Mouse (Mus musculus) 416B (cell line): ENCODE results near the gene Olfr519.
A peak's percentile ranks its signal among the peaks of the same experiment; 100 is the strongest.

ENCODE experiments used
- DNase-seq: peaks from one replicate; pipeline ENCODE4 v3.0.0; 2011; ENCODE audit warnings: low read depth

Olfr519 gene

DNA sequence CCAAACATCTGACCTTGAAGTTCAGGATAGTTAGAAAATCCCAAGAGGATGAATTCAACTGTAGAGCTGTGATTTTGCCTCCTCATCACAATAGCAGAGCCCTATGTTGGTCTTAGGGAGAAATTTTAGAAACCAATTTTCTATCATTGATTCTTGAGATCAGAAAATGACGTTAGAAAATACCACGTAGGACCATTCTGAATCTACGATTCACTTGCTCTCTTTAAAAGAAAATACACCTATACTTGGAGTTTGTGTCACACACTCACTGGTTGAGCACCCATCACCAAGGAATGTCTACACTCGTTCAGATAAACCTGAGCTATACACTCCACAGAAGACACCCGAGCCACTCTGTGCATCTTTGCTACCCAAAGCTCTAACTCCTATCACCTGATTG is at the start of gene Olfr519:
Gene Olfr519 (minus strand): TSS at position 101 of the 400 bp plus-strand sequence.
- DNase-seq: no peak

DNA sequence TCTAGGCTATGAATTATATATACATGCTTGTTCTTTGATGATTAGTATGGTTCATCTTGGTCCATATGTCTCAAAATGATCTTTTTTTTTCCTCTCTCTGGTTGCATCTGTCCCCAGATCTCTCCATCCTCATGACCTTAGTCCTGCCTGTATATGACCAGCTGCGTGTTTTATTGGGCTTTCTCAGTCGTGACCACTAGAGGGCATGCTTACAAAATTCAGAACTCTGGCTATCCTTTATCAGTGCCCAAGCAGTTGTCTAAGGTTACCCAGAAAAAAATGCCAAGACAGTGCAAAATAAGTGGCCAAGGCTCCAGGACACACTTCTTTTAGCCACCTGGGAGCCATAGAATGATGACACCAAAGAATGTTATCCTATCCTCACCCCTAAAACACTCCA is 49.8 kb upstream of the Olfr519 start:
- peak; percentile 69 for DNase-seq

DNA sequence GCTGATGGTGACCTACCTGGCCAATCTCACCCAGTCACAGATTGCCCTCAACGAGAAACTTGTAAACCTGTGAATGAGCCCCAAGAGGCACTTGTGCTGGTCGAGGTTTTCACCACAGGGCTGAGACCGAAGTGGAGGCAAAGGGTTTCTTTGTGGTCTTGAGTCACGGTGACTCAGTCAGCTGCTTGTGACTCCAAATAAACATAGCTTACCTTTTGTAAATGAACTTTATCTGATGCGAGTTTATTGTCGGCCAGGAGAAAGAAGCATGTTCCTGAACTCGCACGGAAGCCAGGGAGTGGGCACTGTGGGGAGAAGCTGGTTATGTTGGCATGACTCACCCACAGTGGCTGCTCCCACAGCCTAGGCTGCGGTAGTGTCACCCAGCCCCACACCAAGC is 47.2 kb upstream of the Olfr519 start:
- DNase-seq: peak; percentile 38

DNA sequence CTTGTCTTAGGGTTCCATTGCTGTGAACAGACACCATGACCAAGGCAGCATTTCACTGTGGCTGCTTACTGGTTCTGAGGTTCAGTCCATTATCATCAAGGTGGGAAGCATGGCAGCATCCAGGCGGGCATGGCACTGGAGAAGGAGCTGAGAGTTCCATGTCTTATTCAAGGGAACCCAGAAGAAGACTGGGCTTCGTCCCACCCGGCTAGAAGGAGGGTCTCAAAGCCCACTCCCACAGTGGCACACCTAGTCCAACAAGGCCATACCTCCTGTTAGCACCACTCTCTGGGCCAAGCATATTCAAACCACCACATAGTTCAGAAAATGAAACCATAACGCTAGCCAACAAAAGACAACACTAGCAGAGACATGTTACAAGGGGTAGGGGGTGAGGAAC is 42.4 kb upstream of the Olfr519 start:
- no peak for DNase-seq

DNA sequence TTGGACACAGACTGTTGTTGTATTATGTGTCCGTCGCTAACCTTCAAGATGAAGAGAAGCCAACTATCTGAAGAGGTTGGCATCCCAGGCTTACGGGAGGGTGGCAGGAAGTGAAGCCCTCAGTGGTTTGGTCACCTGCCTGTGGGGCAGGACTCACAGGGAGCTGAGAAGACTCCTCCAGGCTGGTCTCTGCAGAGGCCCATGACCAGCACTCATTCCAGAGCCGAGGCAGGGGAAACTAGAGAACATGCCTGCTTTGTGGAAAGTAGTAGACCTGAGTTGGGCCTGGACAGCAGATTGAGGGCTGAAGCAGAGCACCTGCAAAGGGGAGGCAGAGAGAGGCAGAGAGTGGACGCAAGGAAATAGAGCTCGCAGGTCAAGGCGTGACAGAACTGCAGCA is 41.2 kb upstream of the Olfr519 start:
- no peak for DNase-seq

DNA sequence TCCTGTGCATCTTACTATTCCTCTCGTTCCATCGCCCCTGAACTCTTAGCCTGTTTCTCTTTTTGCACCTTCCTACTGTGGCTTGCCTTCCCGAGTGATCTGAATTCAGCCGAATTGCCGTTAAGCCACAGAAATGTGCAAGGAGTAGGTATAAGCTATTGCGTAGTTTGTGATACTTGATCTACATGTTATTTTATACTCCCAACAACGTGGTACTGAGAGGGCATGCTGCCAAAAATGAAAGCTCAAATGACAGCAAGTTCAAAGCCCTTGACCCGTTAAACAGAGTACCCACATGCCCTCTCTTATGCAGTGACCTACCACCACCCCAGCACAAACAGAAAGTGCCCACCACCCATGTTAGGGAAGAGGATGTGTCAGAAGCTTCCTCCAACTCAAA is 40.6 kb upstream of the Olfr519 start:
- peak; percentile 45 for DNase-seq

DNA sequence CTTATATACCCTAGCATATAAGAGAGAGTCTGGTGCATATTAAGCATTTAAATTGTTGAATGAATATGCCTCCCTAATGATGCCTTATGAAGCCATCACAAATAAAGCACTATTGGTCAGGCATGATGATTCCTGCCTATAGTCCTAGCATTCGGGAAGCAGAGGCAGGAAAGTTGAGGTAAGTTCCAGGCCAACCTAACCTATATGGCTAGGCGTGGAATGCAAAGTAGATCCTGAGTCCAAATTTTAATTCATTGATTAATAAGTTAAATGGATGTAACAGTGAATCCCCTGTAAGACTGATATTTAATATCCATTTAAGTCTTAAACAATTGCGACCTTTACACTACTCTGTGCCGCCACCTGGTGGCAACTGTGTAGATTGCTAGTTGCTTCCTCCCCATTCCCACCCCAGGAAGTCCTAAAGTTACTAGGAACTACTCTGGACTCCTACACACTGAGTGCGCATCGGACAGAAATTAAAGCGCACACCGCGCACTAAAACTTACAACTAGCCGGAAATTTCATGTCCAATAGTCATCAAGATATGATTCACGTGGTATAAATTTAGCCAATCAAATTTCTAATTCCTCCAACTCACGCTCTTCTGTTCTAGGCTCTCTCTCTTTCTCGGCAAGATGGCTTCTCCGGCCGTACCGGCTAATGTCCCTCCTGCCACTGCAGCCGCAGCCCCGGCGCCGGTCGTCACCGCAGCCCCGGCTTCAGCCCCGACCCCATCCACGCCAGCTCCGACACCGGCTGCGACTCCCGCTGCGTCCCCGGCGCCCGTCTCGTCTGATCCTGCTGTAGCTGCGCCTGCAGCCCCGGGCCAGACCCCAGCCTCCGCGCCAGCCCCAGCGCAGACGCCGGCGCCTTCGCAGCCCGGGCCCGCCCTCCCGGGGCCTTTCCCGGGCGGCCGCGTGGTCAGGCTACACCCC is 39.8 kb upstream of the Olfr519 start, which contains the start of gene Eif3f:
Gene Eif3f (plus strand): TSS at position 624 of the 938 bp plus-strand sequence.
- peak; percentile 100 for DNase-seq

DNA sequence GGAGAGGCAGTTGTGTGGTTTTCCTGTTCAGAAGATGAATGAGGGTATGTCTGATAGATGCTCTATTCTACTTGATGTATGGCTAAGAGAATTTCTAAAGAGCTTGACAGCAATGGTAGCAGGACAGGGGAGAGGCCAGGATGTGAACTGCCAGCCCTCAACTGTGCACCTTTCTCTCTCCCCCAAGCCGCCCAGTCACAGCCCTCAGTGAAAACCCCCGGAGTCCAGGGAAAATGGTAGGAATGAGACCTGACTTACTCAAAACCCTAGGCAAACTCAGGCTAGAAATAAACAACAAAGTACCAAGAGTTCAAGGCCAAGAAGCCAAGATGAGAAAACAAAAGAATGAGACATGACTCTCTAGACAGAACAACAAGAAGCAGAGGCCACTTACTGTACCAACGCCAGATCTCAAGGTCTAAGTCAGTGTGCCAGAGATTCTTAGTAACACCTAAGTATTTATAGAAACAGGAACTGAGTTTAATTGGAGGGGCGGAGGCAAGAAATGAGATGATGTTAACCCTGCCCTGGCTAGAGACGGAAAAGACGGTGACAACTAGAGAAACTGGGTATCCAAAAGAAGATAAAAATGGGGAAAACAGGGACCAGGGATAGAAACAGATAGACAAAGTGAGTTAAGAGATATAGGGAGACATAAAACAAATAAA is 35.6 kb upstream of the Olfr519 start, which contains the start of gene Nlrp10:
Gene Nlrp10 (minus strand): TSS at position 453 of the 668 bp plus-strand sequence.
- peak; percentile 48 for DNase-seq

DNA sequence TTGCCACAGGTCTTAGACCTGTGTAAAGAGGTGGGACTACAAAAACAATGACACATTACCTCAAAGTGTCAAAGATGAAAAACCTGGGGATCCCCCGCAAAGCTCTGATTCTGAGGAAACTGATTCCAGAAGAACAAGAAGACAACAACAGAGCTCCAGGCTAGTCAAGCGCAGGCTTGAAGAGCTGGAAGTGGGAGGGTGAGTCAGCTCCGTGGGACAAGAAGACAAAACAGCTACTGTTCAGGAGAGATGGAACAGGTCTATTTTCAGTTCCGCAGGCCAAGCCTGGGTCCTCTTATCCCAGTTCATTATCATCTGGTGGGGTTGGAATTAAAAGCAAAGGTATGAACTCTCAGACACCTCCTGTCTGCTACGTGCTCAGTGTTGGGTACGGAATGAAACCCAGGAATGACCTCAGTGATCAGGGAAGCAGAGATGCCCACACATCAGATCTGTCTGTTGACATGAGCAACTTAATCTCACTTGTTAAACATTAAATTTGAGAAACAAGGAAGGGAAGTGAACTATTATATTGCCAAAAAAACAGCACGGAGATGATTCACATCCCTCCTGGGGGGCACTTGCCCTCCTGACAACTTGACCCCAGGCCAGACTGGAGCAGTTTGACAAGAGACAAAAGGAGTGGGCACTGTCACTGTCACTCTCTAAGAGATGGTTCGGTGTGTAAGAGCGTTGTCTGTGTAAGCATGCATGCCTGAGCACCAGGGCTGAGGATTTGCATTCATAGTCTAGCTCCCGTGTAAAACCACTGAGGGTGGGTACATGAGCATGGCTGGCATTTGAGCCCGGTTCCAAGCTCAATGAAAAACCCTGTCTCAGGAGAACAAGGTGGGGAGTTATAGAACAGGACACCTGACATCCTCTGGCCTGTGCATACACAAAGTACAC is 34.3 kb upstream of the Olfr519 start:
- no peak for DNase-seq

DNA sequence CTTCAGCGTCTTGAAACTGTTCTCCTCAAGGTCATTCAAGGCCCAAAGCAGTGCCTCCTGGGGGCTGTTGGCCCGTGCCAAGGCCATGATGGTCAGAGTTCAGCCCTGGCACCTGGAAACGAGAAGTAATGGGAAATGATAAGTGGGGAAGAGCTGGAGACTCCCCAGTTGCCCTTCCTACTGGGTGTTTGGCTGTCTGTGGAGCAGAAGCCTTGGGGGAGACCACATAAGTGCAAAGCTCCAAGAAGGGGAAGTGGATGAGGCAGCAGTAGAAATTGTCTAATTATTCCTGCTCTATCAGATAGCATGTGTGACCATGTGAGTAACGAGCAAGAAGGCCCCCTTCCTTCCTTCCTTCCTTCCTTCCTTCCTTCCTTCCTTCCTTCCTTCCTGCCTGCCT is 32.8 kb upstream of the Olfr519 start:
- DNase-seq: peak; percentile 47

DNA sequence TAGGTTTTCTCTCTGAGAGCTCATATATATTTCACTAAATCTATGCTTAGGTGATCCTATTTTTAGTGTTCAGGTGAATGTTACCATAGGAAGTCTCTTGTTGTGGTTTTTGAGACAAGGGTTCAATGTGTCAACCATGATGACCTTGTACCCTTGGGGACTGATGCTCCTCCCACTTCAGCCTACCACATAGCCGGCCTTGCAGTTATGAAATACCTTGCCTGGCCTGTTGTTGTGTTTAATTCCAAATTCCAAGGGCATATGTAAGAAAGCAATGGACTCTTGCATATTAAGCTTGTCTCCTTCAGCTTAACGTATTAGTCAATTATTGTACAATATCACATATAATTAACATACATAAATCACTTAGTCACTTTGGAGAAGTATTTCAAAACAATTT is 9.7 kb upstream of the Olfr519 start:
- no peak for DNase-seq

DNA sequence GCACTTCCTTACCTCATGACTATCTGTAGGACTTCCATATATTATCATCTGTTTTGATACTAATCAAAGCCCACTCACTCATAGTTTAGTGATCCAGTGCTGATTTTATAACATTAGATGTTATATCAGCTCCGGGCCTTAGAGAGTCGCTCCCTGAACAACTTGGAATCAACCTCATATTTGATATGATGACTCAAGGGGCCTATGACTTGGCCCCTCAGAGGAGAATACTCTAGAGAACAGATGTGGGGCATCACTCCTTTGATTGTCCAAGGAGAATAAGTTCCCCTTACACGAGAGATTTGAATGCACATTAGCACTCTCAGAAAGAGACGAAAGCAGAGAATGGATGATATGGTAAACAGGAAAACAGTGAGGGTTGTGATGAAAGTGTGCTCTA is 9.3 kb downstream of the Olfr519 start, which contains the start of gene Olfr518:
Gene Olfr518 (minus strand): TSS at position 101 of the 400 bp plus-strand sequence.
- DNase-seq: no peak

DNA sequence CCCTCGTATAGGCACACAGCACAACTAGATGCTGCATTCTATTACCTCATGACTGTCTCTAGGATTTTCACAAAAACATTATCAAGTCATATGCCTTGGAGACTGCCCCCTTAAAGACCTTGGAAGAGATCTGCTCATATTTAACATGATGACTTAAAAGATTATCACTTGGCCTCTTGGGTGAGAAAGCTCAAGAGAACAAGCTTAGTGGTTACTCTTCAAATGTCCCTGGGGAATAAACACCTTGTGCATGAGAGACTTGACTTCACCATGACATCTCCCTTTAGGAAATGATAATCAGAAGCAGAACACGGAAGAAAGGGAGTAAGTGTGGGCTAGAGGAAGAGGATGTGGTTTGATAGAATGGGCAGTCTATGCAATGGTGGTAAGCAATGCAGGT is 21.9 kb downstream of the Olfr519 start, which contains the start of gene Olfr517:
Gene Olfr517 (minus strand): TSS at position 101 of the 400 bp plus-strand sequence.
- DNase-seq: no peak

DNA sequence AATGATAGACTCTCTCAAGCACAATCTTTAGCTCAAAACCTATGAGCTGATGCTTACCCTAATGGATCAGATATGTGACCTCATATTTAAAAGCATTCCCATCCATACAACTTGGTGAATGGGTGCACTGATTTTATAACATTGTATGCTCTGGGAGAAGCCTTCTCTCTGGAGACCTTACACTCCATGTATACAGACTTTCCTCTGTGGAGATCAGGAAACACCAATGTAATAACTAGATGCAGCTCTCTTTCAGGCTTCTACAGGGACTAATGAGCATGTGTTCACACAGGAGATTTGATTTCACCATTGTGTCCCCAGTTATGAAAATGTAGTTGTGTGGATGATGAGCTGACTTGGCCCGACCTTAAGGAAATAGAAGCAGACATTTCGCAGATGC is 43.8 kb downstream of the Olfr519 start, which contains the start of gene Olfr516:
Gene Olfr516 (minus strand): TSS at position 101 of the 400 bp plus-strand sequence.
- DNase-seq: no peak
